Mouse (Mus musculus): ENCODE measurements around the gene Lrrc25.
"Not testable (repeated sequence)": the region's sequence is repeated elsewhere in the genome, so short reads cannot be mapped to it uniquely, and the experiment has no call there.

Gene Lrrc25

GRCm38 (mm10) chr8:70615894-70616293 is at the start of gene Lrrc25:
Gene Lrrc25, plus strand, starts transcription at chr8:70616155.
- DNase-seq (ENCODE audit: low spot score in 2 of 2) = peak in 1 of 2 experiments; percentile 71

GRCm38 (mm10) chr8:70570360-70570759 is 45.6 kb upstream of the Lrrc25 start:
- DNase-seq (ENCODE audit: low spot score in 2 of 2) = no peak

- no peak for DNase-seq (ENCODE audit: low spot score in 2 of 2)
Observed at GRCm38 (mm10) chr8:70570990-70571389, 45.0 kb upstream of the Lrrc25 start.

GRCm38 (mm10) chr8:70574302-70574701 is 41.7 kb upstream of the Lrrc25 start:
- DNase-seq (ENCODE audit: low spot score in 2 of 2) = no peak

- no peak for DNase-seq (ENCODE audit: low spot score in 2 of 2)
Observed at GRCm38 (mm10) chr8:70574915-70575314, 41.0 kb upstream of the Lrrc25 start.

GRCm38 (mm10) chr8:70577207-70577606 is 38.7 kb upstream of the Lrrc25 start:
- no peak for DNase-seq (ENCODE audit: low spot score in 2 of 2)

GRCm38 (mm10) chr8:70583476-70584387 is 32.2 kb upstream of the Lrrc25 start:
- DNase-seq (ENCODE audit: low spot score in 2 of 2) = no peak

- no peak for DNase-seq (ENCODE audit: low spot score in 2 of 2)
Observed at GRCm38 (mm10) chr8:70584606-70585257, 31.2 kb upstream of the Lrrc25 start.

- DNase-seq (ENCODE audit: low spot score in 2 of 2) = peak; percentile 64 to 79
Observed at GRCm38 (mm10) chr8:70585258-70585652, 30.7 kb upstream of the Lrrc25 start.

- DNase-seq (ENCODE audit: low spot score in 2 of 2) = not testable (repeated sequence)
Observed at GRCm38 (mm10) chr8:70587955-70588354, 28.0 kb upstream of the Lrrc25 start.

- no peak for DNase-seq (ENCODE audit: low spot score in 2 of 2)
Observed at GRCm38 (mm10) chr8:70591569-70591968, 24.4 kb upstream of the Lrrc25 start.

GRCm38 (mm10) chr8:70593173-70593572 is 22.8 kb upstream of the Lrrc25 start:
- no peak for DNase-seq (ENCODE audit: low spot score in 2 of 2)

- peak; percentile 89 to 91 for DNase-seq (ENCODE audit: low spot score in 2 of 2)
Observed at GRCm38 (mm10) chr8:70593961-70594609, 21.9 kb upstream of the Lrrc25 start, which contains the start of gene Isyna1. Gene Isyna1, plus strand, starts transcription at chr8:70594373.

- DNase-seq (ENCODE audit: low spot score in 2 of 2) = peak in 1 of 2 experiments; percentile 78
Observed at GRCm38 (mm10) chr8:70594621-70595564, 21.1 kb upstream of the Lrrc25 start.

GRCm38 (mm10) chr8:70595811-70596210 is 20.1 kb upstream of the Lrrc25 start:
- DNase-seq (ENCODE audit: low spot score in 2 of 2) = peak in 1 of 2 experiments; percentile 66

GRCm38 (mm10) chr8:70596216-70596615 is 19.7 kb upstream of the Lrrc25 start:
- DNase-seq (ENCODE audit: low spot score in 2 of 2) = no peak

- peak; percentile 53 to 75 for DNase-seq (ENCODE audit: low spot score in 2 of 2)
Observed at GRCm38 (mm10) chr8:70596775-70597416, 19.1 kb upstream of the Lrrc25 start.

GRCm38 (mm10) chr8:70597417-70598272 is 18.3 kb upstream of the Lrrc25 start:
- no peak for DNase-seq (ENCODE audit: low spot score in 2 of 2)

GRCm38 (mm10) chr8:70598283-70598682 is 17.7 kb upstream of the Lrrc25 start:
- peak; percentile 62 to 81 for DNase-seq (ENCODE audit: low spot score in 2 of 2)

- no peak for DNase-seq (ENCODE audit: low spot score in 2 of 2)
Observed at GRCm38 (mm10) chr8:70598722-70599121, 17.2 kb upstream of the Lrrc25 start.

Measured in spleen, postnatal 4 days (tissue).